Mouse (Mus musculus) liver, adult 2 months (tissue): Measurements from ENCODE around the gene Sox13. TPM values are rescaled to one million over a fixed set of nuclear protein-coding genes. Genes with fewer than 3 reads are reported as not detected.

Source experiments
- DNase-seq: peaks from one replicate; pipeline ENCODE4 v3.0.0-alpha.2; 2011; ENCODE audit warnings: low read depth, low spot score; ENCODE audit errors: extremely low read depth
- H3K27ac ChIP-seq: fragments of 200-500 bp; replicated peaks from 2 replicates; pipeline ENCODE4 v1.5.1; 2012; ENCODE audit warnings: low read depth, mild to moderate bottlenecking, control low read depth, inconsistent platforms, low read length; ENCODE audit not compliant: insufficient read depth
- H3K27me3 ChIP-seq: fragments of 200-500 bp; 2 replicates; pipeline ENCODE4 v1.6.1; 2012; ENCODE audit warnings: mild to moderate bottlenecking, moderate library complexity, low read length, inconsistent platforms; ENCODE audit not compliant: control insufficient read depth, insufficient read depth
- H3K36me3 ChIP-seq: fragments of 200-500 bp; 2 replicates; pipeline ENCODE4 v1.6.1; 2012; ENCODE audit warnings: low read length, inconsistent platforms; ENCODE audit not compliant: control insufficient read depth, insufficient read depth
- H3K4me1 ChIP-seq: fragments of 200-500 bp; 2 replicates; pipeline ENCODE4 v1.6.1; 2011; ENCODE audit warnings: low read length; ENCODE audit not compliant: control insufficient read depth, insufficient read depth
- H3K4me3 ChIP-seq: fragments of 200-500 bp; 2 replicates; pipeline ENCODE4 v1.5.1; 2011; ENCODE audit warnings: low read depth, mild to moderate bottlenecking, control low read depth, low read length, moderate library complexity; ENCODE audit not compliant: insufficient read depth
- H3K79me2 ChIP-seq: fragments of 200-500 bp; 2 replicates; pipeline ENCODE4 v1.6.1; 2012; ENCODE audit warnings: inconsistent platforms, mild to moderate bottlenecking, low read length, moderate library complexity; ENCODE audit not compliant: control insufficient read depth, insufficient read depth
- H3K9ac ChIP-seq: fragments of 200-500 bp; 2 replicates; pipeline ENCODE4 v1.6.1; 2012; ENCODE audit warnings: low read depth, mild to moderate bottlenecking, control low read depth, inconsistent platforms, low read length
- CTCF ChIP-seq: fragments of 200-500 bp; IDR thresholded peaks from 2 replicates; pipeline ENCODE4 v1.5.1; 2011; ENCODE audit warnings: low read depth, low read length, control low read depth
- POLR2A ChIP-seq: fragments of 200-500 bp; IDR thresholded peaks from 2 replicates; pipeline ENCODE4 v1.6.1; 2011; ENCODE audit warnings: low read length, control low read depth; ENCODE audit not compliant: insufficient read depth; ENCODE audit errors: extremely low read depth
- WGBS: fragments of 180-500 bp; shearing (Covaris S2); methylation state at CpG from one replicate; pipeline ENCODE4 v1.1.7; 2018; 5-methylcytosine and 5-hydroxymethylcytosine counted together
- polyA plus RNA-seq: library from polyadenylated mRNA; depleted of rRNA; stranded (reverse); fragments of >200 nt; gene quantifications from 2 replicates; pipeline ENCODE4 v1.2.3, GENCODE M21; 2012
- total RNA-seq: library from RNA; depleted of rRNA; stranded (reverse); fragments of >200 nt; gene quantifications from 2 replicates; pipeline ENCODE4 v1.2.3, GENCODE M21; 2014

Sox13 gene
- total and polyA plus RNA-seq, 2 experiments = 2.2 to 10.2 TPM

GRCm38 (mm10) chr1:133434018-133434755 is 10.0 kb upstream of the Sox13 start:
- no peak for DNase-seq
- H3K9ac ChIP-seq = no peak overlapping the region
- TF ChIP-seq CTCF = no peak
- no peaks in the 10 kb centered on the region for H3K27me3 ChIP-seq
- no peaks in the 10 kb centered on the region for H3K79me2 ChIP-seq
- H3K4me1 ChIP-seq = peaks cover 2% of the 10 kb centered on the region; the same call in 1 of the 2 replicates
- no peak overlapping the region for H3K27ac ChIP-seq
- no peak overlapping the region for H3K4me3 ChIP-seq
- WGBS = 65% methylated on average over 12 of the region's 12 CpGs
- H3K36me3 ChIP-seq = no peaks in the 10 kb centered on the region

- no peak for DNase-seq
- H3K36me3 ChIP-seq = no peaks in the 10 kb centered on the region
These were observed 8.4 kb upstream of the Sox13 start for GRCm38 (mm10) chr1:133432566-133432965.

GRCm38 (mm10) chr1:133431133-133431532 is 7.0 kb upstream of the Sox13 start:
- DNase-seq = peak; percentile 79
- no peaks in the 10 kb centered on the region for H3K79me2 ChIP-seq
- H3K36me3 ChIP-seq = no peaks in the 10 kb centered on the region
- WGBS = 25% methylated on average over 2 of the region's 2 CpGs
- TF ChIP-seq POLR2A (no peak), CTCF (no peak)
- no peak overlapping the region for H3K27ac ChIP-seq
- peaks cover 2% of the 10 kb centered on the region; the same call in 1 of the 2 replicates for H3K4me1 ChIP-seq
- no peak overlapping the region for H3K4me3 ChIP-seq
- H3K9ac ChIP-seq = no peak overlapping the region
- H3K27me3 ChIP-seq = no peaks in the 10 kb centered on the region

More at GRCm38 (mm10) chr1:133432566-133432965, 8.4 kb upstream of the Sox13 start:
- Histone ChIP-seq H3K79me2 (no peaks in the 10 kb centered on the region), H3K27me3 (no peaks in the 10 kb centered on the region), H3K4me1 (peaks cover 2% of the 10 kb centered on the region; the same call in 1 of the 2 replicates), H3K27ac (no peak overlapping the region), H3K9ac (no peak overlapping the region), H3K4me3 (no peak overlapping the region)
- no peak for TF ChIP-seq POLR2A
- no peak for TF ChIP-seq CTCF
- 80% methylated on average over 2 of the region's 2 CpGs for WGBS

DNA sequence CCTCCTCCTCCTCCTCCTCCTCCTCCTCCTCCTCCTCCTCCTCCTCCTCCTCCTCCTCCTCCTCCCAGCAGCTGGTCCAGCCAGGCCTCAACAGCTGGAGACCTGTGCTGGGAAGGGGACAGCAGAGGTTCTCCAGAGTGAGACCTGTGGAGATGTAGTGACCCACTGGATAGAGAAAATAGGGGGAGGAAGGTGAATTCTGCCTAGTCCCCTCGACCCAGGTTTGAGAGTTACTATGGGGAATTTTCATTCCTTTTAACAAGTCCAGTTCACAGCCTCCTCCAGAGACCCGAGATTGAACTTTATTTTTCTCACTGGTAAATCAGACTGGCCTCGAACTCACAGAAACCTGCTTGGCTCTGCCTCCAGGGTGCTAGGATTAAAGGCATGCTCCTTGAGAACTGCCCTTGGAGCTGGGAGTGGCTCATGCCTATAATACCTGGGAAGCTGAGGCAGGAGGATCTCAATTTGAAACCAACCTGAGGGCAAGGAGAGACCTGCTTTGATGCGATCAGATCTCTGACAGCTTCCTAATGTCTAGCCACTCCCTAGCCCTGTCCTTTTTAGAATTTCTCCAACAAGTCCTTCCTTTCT is 467 bp upstream of the Sox13 start:
- H3K4me3 ChIP-seq = peak overlapping the region; percentile 78; the same call in 1 of the 2 replicates
- H3K27me3 ChIP-seq = no peaks in the 10 kb centered on the region
- H3K27ac ChIP-seq = no peak overlapping the region
- H3K36me3 ChIP-seq = no peaks in the 10 kb centered on the region
- TF ChIP-seq POLR2A (no peak), CTCF (no peak)
- no peak for DNase-seq
- 68% methylated on average over 4 of the region's 4 CpGs for WGBS
- peaks cover 15% of the 10 kb centered on the region; the same call in 1 of the 2 replicates for H3K79me2 ChIP-seq
- H3K4me1 ChIP-seq = peaks cover 10% of the 10 kb centered on the region
- H3K9ac ChIP-seq = no peak overlapping the region

DNA sequence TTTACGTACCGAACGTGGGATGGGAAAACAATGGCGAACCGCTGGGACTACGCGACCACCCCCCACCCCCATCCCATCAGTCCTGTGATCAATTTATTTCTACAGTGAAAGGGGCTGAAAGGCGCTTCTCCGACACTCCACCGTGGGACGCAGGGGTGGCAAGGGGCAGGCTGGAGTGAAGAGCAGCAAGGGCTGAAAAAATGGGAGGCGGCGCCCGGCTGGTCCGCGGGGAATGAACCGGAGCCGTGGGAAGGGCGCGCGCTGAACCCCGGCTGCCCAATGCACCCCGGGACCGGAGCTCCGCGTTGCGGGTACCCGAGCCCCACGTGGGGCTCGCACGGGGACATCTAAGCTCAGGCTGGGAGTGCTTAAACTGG is 1.0 kb downstream of the Sox13 start:
- TF ChIP-seq CTCF = no peak
- no peak for TF ChIP-seq POLR2A
- no peak for DNase-seq
- no peaks in the 10 kb centered on the region for H3K36me3 ChIP-seq
- no peaks in the 10 kb centered on the region for H3K27me3 ChIP-seq
- H3K27ac ChIP-seq = no peak overlapping the region; the same call in 1 of the 2 replicates
- H3K9ac ChIP-seq = peak overlapping the region; percentile 98
- H3K79me2 ChIP-seq = peaks cover 15% of the 10 kb centered on the region; the same call in 1 of the 2 replicates
- H3K4me1 ChIP-seq = peaks cover 10% of the 10 kb centered on the region
- peak overlapping the region; percentile 78 for H3K4me3 ChIP-seq
- WGBS = under 1% methylated on average over 31 of the region's 31 CpGs

DNA sequence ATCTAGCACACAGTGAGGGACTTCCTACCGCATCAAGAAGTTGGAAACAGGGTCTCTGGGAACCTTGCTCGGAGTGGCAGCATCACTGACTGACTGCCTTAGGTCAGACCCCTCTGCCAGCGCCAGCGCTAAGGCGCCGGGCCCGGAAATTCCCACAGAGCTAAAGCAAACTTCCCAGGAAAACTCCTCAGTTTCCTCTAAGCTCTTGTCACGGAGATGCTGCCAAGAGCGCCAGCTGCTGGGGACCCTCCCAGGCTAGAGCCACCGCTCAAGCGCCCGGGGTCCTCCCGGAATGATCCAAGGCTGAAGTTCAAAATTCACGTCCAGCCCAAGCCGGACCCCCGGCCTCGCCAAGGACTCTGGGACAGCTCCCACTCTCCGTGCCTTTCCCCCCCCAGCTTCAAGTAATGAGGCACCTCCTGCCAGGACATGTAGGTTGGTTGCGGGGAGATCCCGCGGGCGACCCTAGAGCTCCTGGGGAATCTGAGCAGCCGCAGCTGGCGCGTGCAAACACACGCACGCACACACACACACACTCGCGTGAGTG is 1.5 kb downstream of the Sox13 start:
- Histone ChIP-seq H3K79me2 (peaks cover 17% of the 10 kb centered on the region; the same call in 1 of the 2 replicates), H3K4me3 (peak overlapping the region; percentile 78), H3K27me3 (no peaks in the 10 kb centered on the region), H3K4me1 (peaks cover 10% of the 10 kb centered on the region), H3K36me3 (no peaks in the 10 kb centered on the region), H3K27ac (0 out of 2 replicates have a peak overlapping the region, but pooled peaks have one; percentile 23), H3K9ac (peak overlapping the region; percentile 98)
- TF ChIP-seq CTCF (no peak), POLR2A (no peak)
- WGBS = 7% methylated on average over 29 of the region's 29 CpGs
- DNase-seq = no peak
